Mouse (Mus musculus) urinary bladder, postnatal 10 days (tissue): ENCODE measurements around the gene Rab3il1.
"Not testable (repeated sequence)": the region's sequence is repeated elsewhere in the genome, so short reads cannot be mapped to it uniquely, and the experiment has no call there.

Experiments
- DNase-seq: peaks from one replicate; pipeline ENCODE4 v3.0.0; 2022; ENCODE audit warnings: low spot score

The Rab3il1 gene

GRCm38 (mm10) chr19:10001206-10001969, at the start of gene Rab3il1, which contains the start of gene Best1:
Gene Rab3il1, plus strand, starts transcription at chr19:10001669.
Gene Best1, minus strand, starts transcription at chr19:10001633.
- no peak for DNase-seq

- DNase-seq, result no peak
Measured at GRCm38 (mm10) chr19:9952390-9952789, 49.1 kb upstream of the Rab3il1 start.

GRCm38 (mm10) chr19:9952912-9953311, 48.6 kb upstream of the Rab3il1 start:
- DNase-seq, result no peak

- DNase-seq, result no peak
Measured at GRCm38 (mm10) chr19:9954055-9954810, 47.2 kb upstream of the Rab3il1 start.

- DNase-seq, result no peak
Measured at GRCm38 (mm10) chr19:9954811-9955202, 46.7 kb upstream of the Rab3il1 start.

- no peak for DNase-seq
Measured at GRCm38 (mm10) chr19:9955438-9955837, 46.0 kb upstream of the Rab3il1 start.

GRCm38 (mm10) chr19:9956624-9957388, 44.7 kb upstream of the Rab3il1 start:
- DNase-seq, result no peak

- no peak for DNase-seq
Measured at GRCm38 (mm10) chr19:9957965-9958364, 43.5 kb upstream of the Rab3il1 start.

GRCm38 (mm10) chr19:9960769-9961168, 40.7 kb upstream of the Rab3il1 start:
- DNase-seq, result no peak

- DNase-seq, result no peak
Measured at GRCm38 (mm10) chr19:9964205-9964916, 37.1 kb upstream of the Rab3il1 start.

GRCm38 (mm10) chr19:9966096-9966867, 35.2 kb upstream of the Rab3il1 start:
- no peak for DNase-seq

GRCm38 (mm10) chr19:9968081-9968787, 33.2 kb upstream of the Rab3il1 start:
- DNase-seq, result no peak

GRCm38 (mm10) chr19:9974853-9975252, 26.6 kb upstream of the Rab3il1 start:
- not testable (repeated sequence) for DNase-seq

- DNase-seq, result no peak
Measured at GRCm38 (mm10) chr19:9977085-9977484, 24.4 kb upstream of the Rab3il1 start.

- peak; percentile 40 for DNase-seq
Measured at GRCm38 (mm10) chr19:9978431-9978951, 23.0 kb upstream of the Rab3il1 start.

- no peak for DNase-seq
Measured at GRCm38 (mm10) chr19:9979156-9979555, 22.3 kb upstream of the Rab3il1 start.

- DNase-seq, result no peak
Measured at GRCm38 (mm10) chr19:9980258-9980657, 21.2 kb upstream of the Rab3il1 start, which contains the start of gene Fth1. Gene Fth1, plus strand, starts transcription at chr19:9980598.

- DNase-seq, result no peak
Measured at GRCm38 (mm10) chr19:9981621-9982020, 19.8 kb upstream of the Rab3il1 start.

GRCm38 (mm10) chr19:9982151-9982851, 19.2 kb upstream of the Rab3il1 start:
- DNase-seq, result peak; percentile 84
